Mouse (Mus musculus) cerebellum, postnatal 4 days (tissue): Measurements from ENCODE around the gene Fbrsl1.

ENCODE experiments used
- DNase-seq, 2 experiments: peaks; one replicate each; pipeline ENCODE4 v3.0.0; 2022; ENCODE audit warnings: low spot score in 2 of 2, mixed read lengths in 1 of 2

Fbrsl1 gene

GRCm38 (mm10) chr5:110448436-110449134, at the start of gene Fbrsl1:
TSS of gene Fbrsl1 (minus strand) at chr5:110448503.
- peak; percentile 79 to 91 for DNase-seq

DNA sequence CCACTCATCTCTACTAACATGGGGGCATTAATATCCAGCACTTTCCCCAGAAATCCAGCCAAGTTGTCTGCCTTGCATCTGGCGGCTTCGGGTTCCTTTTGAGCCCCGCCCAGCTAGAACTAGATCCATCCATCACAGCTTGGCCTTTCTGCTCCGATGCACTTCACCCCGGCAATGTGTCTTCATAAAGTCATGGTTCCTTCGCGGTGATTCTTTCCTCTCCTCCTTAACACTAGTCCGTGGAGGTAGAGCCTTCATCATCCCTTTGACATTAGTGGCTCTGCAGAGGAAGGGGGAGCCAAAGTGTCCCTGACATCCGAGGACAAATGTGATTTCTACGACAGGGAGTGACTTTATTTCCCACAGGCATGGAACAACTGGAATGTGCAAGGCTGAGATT, 49.8 kb upstream of the Fbrsl1 start:
- no peak for DNase-seq

- peak in 1 of 2 experiments; percentile 12 for DNase-seq
Observed at GRCm38 (mm10) chr5:110497556-110497955, 49.3 kb upstream of the Fbrsl1 start.

DNA sequence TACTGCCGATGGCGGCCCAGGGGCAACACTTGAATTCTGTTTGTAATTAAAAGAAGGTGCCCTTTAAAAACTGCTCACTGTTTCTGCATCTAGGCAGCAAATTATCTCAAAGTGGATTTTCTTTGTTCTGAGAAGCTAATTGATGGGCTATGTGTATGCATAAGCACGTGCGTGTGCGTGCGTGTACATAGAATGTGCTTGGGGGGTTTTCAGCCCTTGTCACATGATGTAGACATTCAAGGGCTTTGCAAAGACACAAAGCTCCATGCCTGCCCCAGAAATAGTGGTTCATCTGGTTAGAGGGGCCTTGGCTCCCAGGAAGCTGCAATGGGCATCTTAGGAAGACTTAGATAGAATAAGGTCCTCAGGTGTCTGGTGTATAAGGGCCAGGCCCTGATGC, 46.7 kb upstream of the Fbrsl1 start:
- DNase-seq = no peak

DNA sequence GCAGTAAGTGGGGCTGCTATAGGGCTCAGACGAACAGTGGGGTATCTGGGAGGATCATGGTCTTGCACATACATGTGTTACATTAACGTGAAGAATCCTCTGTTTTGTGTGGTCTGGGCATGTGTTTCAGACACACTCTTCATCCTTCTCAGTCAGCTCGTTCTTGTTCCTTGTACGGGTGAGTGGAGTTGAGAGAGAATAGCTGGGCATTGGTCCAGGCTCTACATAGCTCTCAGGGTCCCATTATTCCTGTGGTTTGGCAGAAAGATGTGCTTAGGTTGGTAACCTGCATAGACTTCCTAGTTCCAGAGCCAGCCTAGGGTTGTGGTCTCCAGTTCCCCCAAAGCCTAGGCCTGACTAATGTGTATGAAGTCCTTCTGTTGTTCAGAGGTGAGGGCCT, 46.1 kb upstream of the Fbrsl1 start:
- no peak for DNase-seq

GRCm38 (mm10) chr5:110493785-110494184, 45.5 kb upstream of the Fbrsl1 start:
- DNase-seq = peak; percentile 73 to 79

GRCm38 (mm10) chr5:110489639-110490038, 41.3 kb upstream of the Fbrsl1 start:
- DNase-seq = no peak

GRCm38 (mm10) chr5:110487943-110488342, 39.6 kb upstream of the Fbrsl1 start:
- no peak for DNase-seq

DNA sequence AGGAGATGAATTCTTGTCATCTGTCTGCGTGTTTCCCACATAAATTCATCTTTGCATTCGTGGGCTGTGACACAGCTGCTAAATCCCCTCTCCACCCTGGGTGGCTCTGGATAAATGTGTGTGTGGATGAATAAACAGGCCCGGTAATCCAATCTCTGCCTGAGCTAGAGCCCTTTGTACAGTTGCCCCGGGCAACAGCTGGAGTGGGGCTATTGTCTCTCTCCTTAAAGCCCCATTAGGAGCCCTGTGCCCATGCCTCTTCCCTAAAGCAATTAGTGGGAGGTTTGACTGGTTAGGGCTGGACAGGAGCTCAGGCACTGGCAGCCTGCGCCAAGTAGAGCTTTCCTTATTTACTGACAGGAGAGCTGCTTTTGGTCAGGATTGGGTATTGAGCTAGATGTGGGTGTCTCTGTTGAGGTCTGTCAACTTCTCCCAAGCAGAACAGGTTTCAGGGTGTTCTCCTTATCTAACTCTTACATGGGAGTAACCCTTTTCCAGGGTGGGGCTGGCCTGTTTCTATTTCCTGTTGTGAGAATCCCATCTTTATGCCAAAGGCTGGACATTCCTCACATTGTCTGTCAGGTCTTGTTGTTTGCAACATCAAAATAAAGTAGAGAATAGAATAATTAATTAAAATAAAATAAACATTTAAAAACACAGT, 38.5 kb upstream of the Fbrsl1 start:
- no peak for DNase-seq

- DNase-seq = no peak
Observed at GRCm38 (mm10) chr5:110484711-110485110, 36.4 kb upstream of the Fbrsl1 start.

- DNase-seq = no peak
Observed at GRCm38 (mm10) chr5:110479228-110479627, 30.9 kb upstream of the Fbrsl1 start.

GRCm38 (mm10) chr5:110474156-110474555, 25.9 kb upstream of the Fbrsl1 start:
- DNase-seq = no peak

- DNase-seq = no peak
Observed at GRCm38 (mm10) chr5:110472834-110473233, 24.5 kb upstream of the Fbrsl1 start.

DNA sequence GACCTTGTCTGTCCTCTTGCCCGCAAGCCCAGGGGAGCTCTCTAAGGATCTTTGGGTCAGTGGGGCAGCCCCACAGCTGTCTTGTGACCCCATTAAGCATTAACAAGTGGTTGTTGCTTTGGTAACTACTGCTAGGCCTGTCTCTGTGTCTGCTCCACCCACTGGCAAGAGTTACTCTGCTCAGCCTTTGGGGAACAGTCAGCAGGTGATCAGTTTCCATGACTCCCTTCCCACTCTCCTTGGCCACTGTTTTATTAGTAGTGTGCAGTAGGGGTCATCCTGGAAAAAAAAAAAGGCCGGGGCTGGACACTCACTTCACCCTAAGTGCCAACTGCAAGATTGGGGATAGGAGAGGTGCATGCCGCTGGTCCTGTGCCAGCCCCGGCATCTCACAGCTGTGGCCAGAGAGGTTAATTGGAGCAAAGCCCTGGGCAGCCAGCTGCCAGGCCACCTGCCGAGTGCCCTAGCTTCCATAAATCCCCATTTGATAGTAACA, 23.7 kb upstream of the Fbrsl1 start:
- no peak for DNase-seq

GRCm38 (mm10) chr5:110471285-110471684, 23.0 kb upstream of the Fbrsl1 start:
- no peak for DNase-seq

- no peak for DNase-seq
Observed at GRCm38 (mm10) chr5:110469227-110469925, 21.1 kb upstream of the Fbrsl1 start.

- peak in 1 of 2 experiments; percentile 29 for DNase-seq
Observed at GRCm38 (mm10) chr5:110468296-110468695, 20.0 kb upstream of the Fbrsl1 start.

- no peak for DNase-seq
Observed at GRCm38 (mm10) chr5:110467725-110468124, 19.4 kb upstream of the Fbrsl1 start.

DNA sequence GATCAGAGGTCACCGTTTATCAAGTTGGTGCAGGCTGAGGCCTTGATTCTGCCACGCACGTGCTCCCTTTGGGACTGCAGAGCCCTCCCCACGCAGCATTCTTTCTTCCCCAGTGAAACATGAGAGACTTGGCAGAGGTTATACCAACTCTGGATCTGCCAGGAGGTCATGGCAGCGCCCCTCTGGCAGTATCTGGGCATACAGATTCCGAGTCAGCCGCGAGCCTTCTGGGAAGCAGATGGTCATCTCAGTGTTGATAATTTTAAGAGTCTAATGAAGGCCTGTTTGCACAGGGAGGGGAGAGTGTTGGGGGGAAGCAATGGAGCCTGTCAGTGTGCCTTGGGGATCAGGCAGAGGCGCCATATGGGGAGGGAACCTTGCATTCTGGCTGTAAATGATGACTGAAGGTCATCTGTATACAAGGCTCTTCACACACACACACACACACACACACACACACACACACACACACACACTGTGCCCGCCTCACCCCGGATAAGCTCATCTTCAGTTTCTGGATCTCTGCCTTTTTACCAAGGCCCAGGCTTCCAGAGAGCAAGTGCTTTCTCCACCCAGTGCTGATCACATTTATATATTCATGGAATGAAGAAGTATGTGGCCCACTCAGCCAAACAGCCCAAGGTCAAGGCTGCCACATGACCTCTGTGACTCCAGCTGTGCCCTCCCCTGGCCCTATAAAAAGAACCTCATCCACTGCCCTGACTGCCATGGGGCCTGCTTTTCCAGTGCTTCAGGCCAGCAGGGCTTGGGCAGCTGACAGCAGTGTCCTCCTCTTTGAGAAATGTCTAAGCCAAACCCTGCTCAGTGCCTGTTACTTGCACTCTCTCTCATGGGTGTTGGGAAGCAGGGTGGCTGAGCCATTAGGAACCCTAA, 18.5 kb upstream of the Fbrsl1 start:
- DNase-seq = peak in 1 of 2 experiments; percentile 56

DNA sequence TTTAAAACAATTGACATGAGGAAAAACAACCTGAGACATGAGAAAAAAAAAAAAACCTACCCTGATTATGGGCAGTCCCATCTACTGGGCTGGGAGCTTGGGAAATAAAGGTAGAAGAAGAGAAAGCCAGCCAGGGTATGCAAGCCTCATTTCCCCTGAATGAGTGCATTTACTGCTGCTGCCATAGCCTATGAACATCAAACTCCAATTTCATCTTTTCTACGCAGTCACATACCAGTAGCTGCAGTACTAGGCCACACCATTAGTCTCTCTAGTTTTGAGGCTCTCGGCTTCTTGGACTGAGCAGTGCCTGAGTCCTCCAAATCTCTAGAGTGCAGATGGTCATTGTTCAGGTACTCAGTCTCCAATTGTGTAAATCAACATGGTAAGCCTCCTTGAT, 14.3 kb upstream of the Fbrsl1 start:
- no peak for DNase-seq

DNA sequence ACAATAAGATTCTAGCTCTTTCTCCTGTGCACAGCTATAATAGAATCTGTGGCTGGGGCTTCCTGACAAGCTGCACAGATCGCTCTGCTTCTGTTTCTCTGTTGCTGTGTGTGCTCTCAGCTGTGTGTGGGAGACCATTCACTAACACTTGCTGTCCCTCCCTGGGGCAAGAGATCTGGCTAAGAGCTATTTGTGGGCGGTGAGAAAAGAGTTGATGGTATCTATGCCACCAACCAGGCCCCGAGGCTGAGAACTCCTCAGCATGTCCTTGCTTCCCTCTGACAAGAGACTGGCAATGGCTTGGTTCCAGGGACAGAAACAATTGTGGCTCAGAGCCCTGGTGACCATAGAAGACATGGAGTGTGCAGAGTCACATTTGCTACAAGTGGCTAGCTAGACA, 10.6 kb upstream of the Fbrsl1 start:
- peak in 1 of 2 experiments; percentile 32 for DNase-seq

GRCm38 (mm10) chr5:110455272-110455671, 7.0 kb upstream of the Fbrsl1 start:
- DNase-seq = no peak
